Mouse (Mus musculus) C2C12 (cell line): ENCODE data around the gene Rassf1. TPM values are rescaled to one million over a fixed set of nuclear protein-coding genes. Genes with fewer than 3 reads are reported as not detected.

Source experiments
- H3K27me3 ChIP-seq: one replicate; pipeline ENCODE4 v1.6.1; 2011; ENCODE audit not compliant: control insufficient read depth, insufficient read depth, insufficient read length
- H3K36me3 ChIP-seq: one replicate; pipeline ENCODE4 v1.6.1; 2011; ENCODE audit not compliant: control insufficient read depth, insufficient read depth
- H3K4me3 ChIP-seq: one replicate; pipeline ENCODE4 v1.5.1; 2011; ENCODE audit warnings: mild to moderate bottlenecking, control low read depth; ENCODE audit not compliant: poor library complexity, insufficient read depth, severe bottlenecking
- H3K79me2 ChIP-seq: one replicate; pipeline ENCODE4 v1.6.1; 2011; ENCODE audit not compliant: control insufficient read depth, insufficient read depth
- H3K79me3 ChIP-seq: one replicate; pipeline ENCODE4 v1.6.1; 2011; ENCODE audit warnings: low read depth, control low read depth
- H3ac ChIP-seq: one replicate; pipeline ENCODE3; 2011; ENCODE audit warnings: low read depth; ENCODE audit not compliant: control insufficient read depth, insufficient read length
- CEBPB ChIP-seq: IDR thresholded peaks from one replicate; pipeline ENCODE4 v1.6.1; 2011; ENCODE audit warnings: low read depth, mild to moderate bottlenecking, control low read depth, moderate library complexity
- CTCF ChIP-seq: IDR thresholded peaks from one replicate; pipeline ENCODE4 v1.5.1; 2011; ENCODE audit not compliant: control insufficient read depth, insufficient read depth, insufficient read length
- FOSL1 ChIP-seq: IDR thresholded peaks from one replicate; pipeline ENCODE4 v1.8.0; 2011; ENCODE audit warnings: mild to moderate bottlenecking, low read length; ENCODE audit not compliant: poor library complexity, insufficient read depth, severe bottlenecking
- MAX ChIP-seq: IDR thresholded peaks from one replicate; pipeline ENCODE4 v1.6.1; 2011; ENCODE audit warnings: mild to moderate bottlenecking, control low read depth
- MYOD1 ChIP-seq: IDR thresholded peaks from one replicate; pipeline ENCODE4 v1.6.1; 2011; ENCODE audit warnings: low read depth; ENCODE audit not compliant: control insufficient read depth, insufficient read length
- MYOG ChIP-seq: IDR thresholded peaks from one replicate; pipeline ENCODE4 v1.6.1; 2011; ENCODE audit not compliant: control insufficient read depth, insufficient read length; ENCODE audit errors: extremely low read depth
- USF1 ChIP-seq: IDR thresholded peaks from one replicate; pipeline ENCODE4 v1.6.1; 2011; ENCODE audit warnings: low read depth, mild to moderate bottlenecking, control low read depth, moderate library complexity
- polyA plus RNA-seq: library from polyadenylated mRNA; unstranded; fragments of >200 nt; fragmentation: generic; extraction: Trizol; gene quantifications from one replicate; pipeline ENCODE4 v1.2.1, GENCODE M21; 2012; ENCODE audit warnings: missing spikeins

The Rassf1 gene
- polyA plus RNA-seq, 1 experiment: 89.7 TPM

- H3K4me3 ChIP-seq: peak overlapping the region; percentile 38
- H3ac ChIP-seq: peak overlapping the region; percentile 41
- peaks cover 15% of the 10 kb centered on the region for H3K36me3 ChIP-seq
- H3K79me3 ChIP-seq: peaks cover 1% of the 10 kb centered on the region
- no peak for TF ChIP-seq CTCF
- no peak for TF ChIP-seq MAX
- no peak for TF ChIP-seq FOSL1
- no peak for TF ChIP-seq USF1
- TF ChIP-seq CEBPB: no peak
- no peak for TF ChIP-seq MYOG
- no peak for TF ChIP-seq MYOD1
- peaks cover 2% of the 10 kb centered on the region for H3K79me2 ChIP-seq
- H3K27me3 ChIP-seq: no peaks in the 10 kb centered on the region
These were observed 9.0 kb upstream of the Rassf1 start for GRCm38 (mm10) chr9:107542352-107542686.

DNA sequence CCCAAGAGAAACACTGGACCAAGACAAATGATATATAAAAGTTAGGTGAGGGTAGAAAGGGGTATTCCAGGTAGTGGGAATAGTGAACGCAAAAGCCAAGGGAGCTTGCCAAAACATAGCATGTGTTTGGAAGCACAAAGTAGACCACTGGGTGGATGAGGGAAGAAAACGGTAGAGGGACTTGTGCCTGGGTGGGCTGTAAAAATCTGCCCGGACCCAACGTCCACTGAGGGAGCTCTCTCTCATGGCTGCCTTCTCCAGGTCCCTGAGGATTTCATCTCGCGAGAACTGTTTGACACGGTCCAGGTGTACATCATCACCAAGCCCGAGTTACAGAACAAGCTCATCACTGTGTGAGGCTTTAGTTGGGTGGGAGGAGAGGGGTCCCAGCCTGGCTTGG, 8.6 kb upstream of the Rassf1 start:
- H3K79me3 ChIP-seq: no peaks in the 10 kb centered on the region
- TF ChIP-seq MYOD1 (no peak), MAX (no peak), USF1 (no peak), CEBPB (no peak), FOSL1 (no peak), CTCF (no peak), MYOG (no peak)
- no peak overlapping the region for H3ac ChIP-seq
- H3K79me2 ChIP-seq: no peaks in the 10 kb centered on the region
- H3K4me3 ChIP-seq: peak overlapping the region; percentile 38
- H3K27me3 ChIP-seq: no peaks in the 10 kb centered on the region
- H3K36me3 ChIP-seq: peaks cover 13% of the 10 kb centered on the region

- H3ac ChIP-seq: no peak overlapping the region
- no peaks in the 10 kb centered on the region for H3K27me3 ChIP-seq
- H3K79me2 ChIP-seq: no peaks in the 10 kb centered on the region
- TF ChIP-seq CTCF (no peak), MYOG (no peak), MYOD1 (no peak), CEBPB (no peak)
- no peaks in the 10 kb centered on the region for H3K79me3 ChIP-seq
- H3K36me3 ChIP-seq: peaks cover 7% of the 10 kb centered on the region
- H3K4me3 ChIP-seq: no peak overlapping the region
These were observed 8.1 kb upstream of the Rassf1 start for GRCm38 (mm10) chr9:107543299-107543698.

DNA sequence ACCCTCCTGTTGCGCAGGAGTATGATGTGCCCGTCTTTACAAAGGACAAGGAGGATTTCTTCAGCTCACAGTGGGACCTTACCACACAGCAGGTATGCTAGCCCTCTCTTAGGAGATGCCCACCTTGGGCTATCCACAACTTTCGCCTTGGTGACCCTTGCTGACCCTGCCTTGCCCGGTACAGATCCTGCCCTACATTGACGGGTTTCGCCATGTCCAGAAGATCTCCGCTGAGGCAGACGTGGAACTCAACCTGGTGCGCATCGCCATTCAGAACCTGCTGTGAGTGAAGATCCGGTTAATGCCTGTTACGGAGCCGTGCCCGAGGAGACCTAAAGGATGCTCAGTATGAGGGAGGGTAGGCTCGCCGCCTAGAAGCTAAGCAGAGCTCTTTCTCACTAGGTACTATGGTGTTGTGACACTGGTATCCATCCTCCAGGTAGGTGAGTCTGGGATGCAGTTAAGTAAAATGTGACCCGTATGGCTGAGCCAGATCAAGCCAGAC, 7.1 kb upstream of the Rassf1 start:
- no peak for TF ChIP-seq MYOD1
- no peak for TF ChIP-seq USF1
- TF ChIP-seq MAX: no peak
- no peak for TF ChIP-seq MYOG
- TF ChIP-seq CTCF: no peak
- no peak for TF ChIP-seq CEBPB
- no peak for TF ChIP-seq FOSL1
- no peaks in the 10 kb centered on the region for H3K36me3 ChIP-seq
- H3K4me3 ChIP-seq: no peak overlapping the region
- no peak overlapping the region for H3ac ChIP-seq
- H3K79me2 ChIP-seq: no peaks in the 10 kb centered on the region
- H3K79me3 ChIP-seq: no peaks in the 10 kb centered on the region
- no peaks in the 10 kb centered on the region for H3K27me3 ChIP-seq

DNA sequence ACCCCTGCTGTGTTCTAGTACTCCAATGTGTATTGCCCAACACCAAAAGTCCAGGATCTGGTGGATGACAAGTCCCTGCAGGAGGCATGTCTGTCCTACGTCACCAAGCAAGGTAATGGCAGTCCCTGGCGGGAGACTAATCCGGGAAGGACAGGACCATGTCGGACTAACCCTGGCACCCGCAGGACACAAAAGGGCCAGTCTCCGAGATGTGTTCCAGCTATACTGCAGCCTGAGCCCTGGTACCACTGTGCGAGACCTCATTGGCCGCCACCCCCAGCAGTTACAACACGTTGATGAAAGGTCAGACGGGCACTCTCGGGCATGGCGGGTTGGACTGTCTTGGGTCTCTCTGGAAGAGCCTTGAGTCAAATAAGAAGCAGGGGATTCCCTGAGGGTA, 6.6 kb upstream of the Rassf1 start:
- H3K4me3 ChIP-seq: no peak overlapping the region
- H3K79me3 ChIP-seq: no peaks in the 10 kb centered on the region
- no peak for TF ChIP-seq CEBPB
- TF ChIP-seq CTCF: no peak
- no peak for TF ChIP-seq MYOG
- no peak for TF ChIP-seq MYOD1
- TF ChIP-seq FOSL1: no peak
- no peak for TF ChIP-seq MAX
- no peak for TF ChIP-seq USF1
- H3K79me2 ChIP-seq: no peaks in the 10 kb centered on the region
- no peaks in the 10 kb centered on the region for H3K27me3 ChIP-seq
- H3K36me3 ChIP-seq: no peaks in the 10 kb centered on the region
- no peak overlapping the region for H3ac ChIP-seq

- no peaks in the 10 kb centered on the region for H3K79me3 ChIP-seq
- no peaks in the 10 kb centered on the region for H3K27me3 ChIP-seq
- H3K79me2 ChIP-seq: no peaks in the 10 kb centered on the region
- H3K36me3 ChIP-seq: no peaks in the 10 kb centered on the region
- TF ChIP-seq MAX (no peak), USF1 (no peak), MYOG (no peak), CTCF (no peak), FOSL1 (no peak), CEBPB (no peak), MYOD1 (no peak)
- H3ac ChIP-seq: no peak overlapping the region
- H3K4me3 ChIP-seq: no peak overlapping the region
These were observed 6.2 kb upstream of the Rassf1 start for GRCm38 (mm10) chr9:107545199-107545598.
